Mouse (Mus musculus) right cerebral cortex, adult 2 months (tissue): Measurements from ENCODE around the gene Apobr.

Source experiments
- DNase-seq, 2 experiments: peaks; one replicate each; pipeline ENCODE4 v3.0.0; 2021 to 2022; ENCODE audit warnings: low spot score in 2 of 2

The Apobr gene

DNA sequence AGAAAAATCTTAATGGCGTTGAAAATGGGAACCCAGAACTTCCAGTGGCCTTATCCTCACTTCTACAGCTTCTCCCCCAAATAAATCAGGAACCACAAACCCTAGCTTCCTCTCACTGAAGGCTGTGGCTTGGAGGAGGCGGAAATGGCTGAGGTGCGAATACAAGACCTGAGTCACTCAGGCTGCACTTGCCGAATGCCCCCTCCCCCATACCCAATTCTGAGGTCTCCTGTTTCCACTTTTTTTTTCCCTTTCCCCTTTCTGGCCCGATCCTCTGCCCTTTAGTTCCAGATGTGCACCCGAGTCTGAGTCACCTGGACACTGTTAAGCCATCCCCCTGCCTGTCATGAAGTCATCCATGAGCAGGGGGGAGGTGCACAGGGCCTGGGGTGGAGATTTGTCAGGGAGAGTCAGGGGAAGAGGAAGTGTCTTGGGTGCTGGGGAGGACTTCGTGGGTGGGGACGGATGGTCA lies at the start of gene Apobr:
TSS of gene Apobr (plus strand) at position 437 of the 472 bp plus-strand sequence.
- no peak for DNase-seq

DNA sequence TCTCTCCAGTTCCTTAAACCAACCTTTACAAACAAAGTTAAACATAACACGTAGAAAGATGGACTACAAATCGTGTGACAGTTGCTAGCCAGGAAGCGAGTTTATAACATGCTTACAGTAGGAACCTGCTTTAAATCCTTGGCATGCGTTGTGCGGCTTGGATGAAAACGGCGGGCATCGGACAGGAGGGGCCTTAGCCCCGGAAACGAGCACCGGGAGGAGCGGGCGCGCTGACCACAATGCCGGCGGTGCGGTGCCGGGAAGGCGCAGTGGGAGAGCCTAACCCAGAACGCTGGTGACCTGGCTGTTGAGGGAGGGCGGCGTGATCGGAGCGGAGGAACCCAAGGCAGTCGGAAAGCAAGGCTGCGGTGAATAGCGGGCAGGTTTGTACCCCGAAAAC lies 49.0 kb upstream of the Apobr start:
- no peak for DNase-seq

DNA sequence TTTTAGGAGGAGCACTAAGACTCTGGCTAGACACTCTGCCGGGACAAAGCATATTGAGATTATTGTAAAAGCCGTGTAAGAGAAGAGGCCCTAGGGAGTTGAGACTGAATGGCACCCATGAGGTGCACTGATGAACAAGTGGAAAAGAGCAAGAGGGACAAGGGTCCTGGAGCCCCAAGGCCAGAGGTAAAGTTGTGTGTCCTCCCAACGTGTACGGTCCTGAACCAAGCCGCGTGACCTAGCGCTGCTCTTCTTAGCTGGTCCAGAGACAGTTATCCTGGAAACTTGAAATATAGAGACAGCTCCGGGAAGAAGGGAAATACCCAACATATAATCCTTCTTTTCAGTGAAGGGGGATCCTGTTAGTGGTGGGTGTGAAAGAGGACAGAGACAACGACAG lies 48.3 kb upstream of the Apobr start:
- no peak for DNase-seq

- DNase-seq, result peak in 1 of 2 experiments; percentile 9
These were observed 46.7 kb upstream of the Apobr start for GRCm38 (mm10) chr7:126537820-126538585.

GRCm38 (mm10) chr7:126541661-126542060 lies 43.1 kb upstream of the Apobr start:
- DNase-seq, result no peak

GRCm38 (mm10) chr7:126545631-126546030 lies 39.1 kb upstream of the Apobr start:
- DNase-seq, result no peak

GRCm38 (mm10) chr7:126554796-126555195 lies 29.9 kb upstream of the Apobr start:
- no peak for DNase-seq

- DNase-seq, result no peak
These were observed 28.1 kb upstream of the Apobr start for GRCm38 (mm10) chr7:126556635-126557034.

- no peak for DNase-seq
These were observed 19.0 kb upstream of the Apobr start for GRCm38 (mm10) chr7:126565693-126566092.

DNA sequence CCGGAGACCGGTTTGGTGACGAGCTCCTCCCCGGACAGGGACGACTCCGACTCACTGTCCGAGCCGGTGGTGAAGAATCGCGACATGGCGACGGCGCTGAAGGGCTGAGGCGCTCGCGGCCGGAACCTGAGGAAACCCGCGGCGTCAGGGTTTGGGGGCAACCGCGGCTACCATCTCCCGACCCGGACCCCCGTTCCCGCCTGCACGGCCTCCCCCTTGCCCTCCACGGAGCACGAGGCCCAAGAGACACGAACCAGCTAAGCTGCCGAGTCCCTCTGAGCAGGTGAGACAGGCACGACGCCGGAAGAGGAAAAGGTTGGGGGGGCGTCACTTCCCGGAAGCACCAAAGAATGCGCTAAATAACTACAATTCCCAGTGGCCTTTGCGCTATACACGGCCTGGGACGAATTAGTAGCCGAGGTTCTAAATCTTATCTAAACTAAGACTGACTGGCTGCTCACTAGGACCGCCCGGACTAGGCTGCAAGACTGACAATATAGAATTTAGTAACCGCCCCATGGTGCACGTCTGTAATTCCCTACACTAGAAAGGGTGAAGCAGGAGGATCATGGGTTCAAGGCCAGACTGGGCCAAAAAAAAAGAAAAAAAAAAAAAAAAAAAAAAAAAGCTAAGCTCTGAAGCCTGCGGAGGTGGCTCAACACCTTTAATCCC lies 18.5 kb upstream of the Apobr start, which contains the start of gene Eif3c:
TSS of gene Eif3c (minus strand) at position 318 of the 672 bp plus-strand sequence.
- DNase-seq, result peak; percentile 88 to 94

DNA sequence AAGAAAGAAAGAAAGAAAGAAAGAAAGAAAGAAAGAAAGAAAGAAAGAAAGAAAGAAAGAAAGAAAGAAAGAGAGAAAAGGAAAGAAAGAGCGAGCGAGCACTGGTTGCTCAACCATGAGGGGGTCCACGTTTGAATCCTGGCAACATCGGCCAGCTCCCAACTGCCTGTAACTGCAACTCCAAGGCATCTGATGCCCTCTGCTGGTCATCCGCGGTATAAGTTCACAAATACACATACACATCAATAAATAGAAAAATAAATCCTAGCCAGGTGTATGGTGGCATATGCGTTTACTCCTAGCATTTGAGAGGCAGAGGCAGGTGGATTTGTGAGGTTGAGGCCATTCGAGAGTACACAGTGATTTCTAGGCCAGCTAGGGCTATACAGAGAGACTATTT lies 7.8 kb upstream of the Apobr start:
- peak; percentile 41 to 43 for DNase-seq

- peak; percentile 47 to 48 for DNase-seq
These were observed 5.6 kb upstream of the Apobr start for GRCm38 (mm10) chr7:126579172-126579571.

DNA sequence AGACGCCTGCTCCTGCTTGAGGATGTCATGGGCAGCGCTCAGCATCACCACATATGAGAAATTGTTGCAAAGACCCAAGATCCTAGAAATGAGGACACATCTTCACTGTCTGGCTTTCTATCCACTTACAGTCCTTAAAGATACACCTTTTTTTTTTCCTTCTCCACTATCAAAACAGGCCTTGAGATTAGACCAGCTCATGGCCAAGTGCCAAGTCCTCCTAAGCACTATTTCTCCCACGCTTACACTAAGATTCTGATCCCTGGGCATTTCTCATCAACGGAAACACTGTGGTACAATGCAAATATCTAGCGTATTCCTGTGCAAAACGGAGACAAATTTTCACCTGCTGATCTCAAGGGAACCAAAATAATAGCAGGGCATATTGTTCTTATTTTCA lies 3.1 kb upstream of the Apobr start:
- DNase-seq, result no peak

- peak in 1 of 2 experiments; percentile 22 for DNase-seq
These were observed 2.0 kb upstream of the Apobr start for GRCm38 (mm10) chr7:126582759-126583158.

GRCm38 (mm10) chr7:126583251-126583709 lies 1.5 kb upstream of the Apobr start:
- DNase-seq, result peak; percentile 82 to 87

- no peak for DNase-seq
These were observed 981 bp upstream of the Apobr start for GRCm38 (mm10) chr7:126583761-126584160.

- no peak for DNase-seq
These were observed 975 bp downstream of the Apobr start, which contains the start of gene Cln3 for GRCm38 (mm10) chr7:126585717-126586116. Gene Cln3 (minus strand): TSS chr7:126585817.

DNA sequence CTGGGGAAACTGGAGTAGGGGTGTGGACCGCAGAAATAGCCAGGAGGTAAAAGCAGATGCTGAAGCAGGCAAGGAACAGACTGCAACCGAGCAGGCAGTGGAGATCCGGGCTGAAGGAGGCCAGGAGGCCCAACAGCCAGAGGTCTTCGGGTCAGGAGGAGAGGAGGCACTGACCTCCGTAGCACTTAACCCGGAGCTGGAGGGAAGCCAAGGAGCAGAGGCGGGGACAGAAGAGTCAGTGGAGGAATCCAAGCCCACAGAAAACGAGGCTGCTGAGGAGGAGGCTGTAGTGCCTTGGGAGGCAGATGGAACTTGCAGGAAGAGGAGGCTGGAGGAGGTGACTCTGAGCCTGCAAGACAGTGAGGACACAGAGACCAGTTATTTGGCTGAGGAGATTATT lies 2.1 kb downstream of the Apobr start:
- no peak for DNase-seq

GRCm38 (mm10) chr7:126587779-126588178 lies 3.0 kb downstream of the Apobr start:
- peak; percentile 22 to 28 for DNase-seq

DNA sequence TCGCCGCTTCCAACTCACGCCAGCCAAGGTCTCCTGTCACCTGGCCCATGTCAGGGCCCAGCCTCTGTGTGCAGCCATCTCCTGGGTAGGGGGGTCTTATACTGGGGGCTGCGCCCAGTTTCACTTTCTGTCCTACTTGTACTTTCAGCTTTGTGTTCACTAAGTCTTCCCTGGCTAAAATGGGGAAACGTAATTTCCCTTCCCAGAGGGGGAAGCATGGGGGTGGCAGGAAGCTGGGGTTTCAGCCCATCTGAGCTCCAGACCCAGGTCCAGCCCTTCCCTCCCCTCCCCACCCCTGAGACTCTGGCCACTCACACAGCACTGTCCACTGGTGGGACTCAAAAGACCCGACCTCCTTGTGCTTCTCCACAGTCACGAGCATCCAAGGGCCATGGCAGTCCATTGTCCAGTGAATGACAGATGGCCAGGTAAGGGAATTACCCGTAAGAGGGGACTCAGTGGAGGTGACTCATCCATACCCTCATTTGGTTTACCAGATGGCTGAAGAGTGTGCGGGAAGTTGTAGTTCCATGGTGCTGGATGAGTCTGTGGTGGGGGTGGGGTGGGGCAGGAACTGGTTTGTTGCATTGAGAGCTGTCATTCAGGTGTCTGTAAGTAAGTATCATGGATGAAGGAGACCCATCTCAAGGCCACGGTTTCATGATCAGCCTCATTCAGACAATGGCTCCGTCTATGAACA lies 10.3 kb downstream of the Apobr start, which contains the start of gene Il27:
TSS of gene Il27 (minus strand) at position 80 of the 700 bp plus-strand sequence.
- DNase-seq, result no peak

DNA sequence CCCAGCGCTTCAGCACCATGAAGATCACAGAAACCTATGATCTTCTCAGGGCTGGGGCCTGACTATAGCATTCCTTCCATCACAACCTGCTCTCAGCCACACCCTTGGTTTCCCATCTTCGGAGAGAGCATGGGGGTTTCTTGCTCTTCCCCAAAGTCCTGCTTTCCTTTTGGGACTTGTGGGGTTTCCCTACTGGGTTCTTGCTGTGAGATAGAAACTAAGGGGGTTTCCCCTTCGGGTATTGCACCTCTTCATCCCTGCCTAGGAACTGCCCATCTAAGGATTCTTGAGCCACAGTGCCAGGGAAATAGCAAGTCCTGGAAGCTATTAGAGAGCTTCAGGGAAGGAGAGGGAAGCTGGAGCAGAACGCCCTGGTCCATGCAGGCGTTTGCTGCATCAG lies 11.1 kb downstream of the Apobr start:
- no peak for DNase-seq

- DNase-seq, result no peak
These were observed 11.7 kb downstream of the Apobr start for GRCm38 (mm10) chr7:126596414-126596813.
